Mouse (Mus musculus) adrenal gland, adult 2 months (tissue): ENCODE measurements around the gene Tada1. TPM values are rescaled to one million over a fixed set of nuclear protein-coding genes. Genes with fewer than 3 reads are reported as not detected.
A peak's percentile ranks its signal among the peaks of the same experiment; 100 is the strongest.

Experiments used
- DNase-seq: peaks from one replicate; pipeline ENCODE4 v3.0.0; 2021
- long read RNA-seq: library from polyadenylated mRNA; stranded (forward); transcript quantifications from one replicate; pipeline ENCODE4 v2.0.0, GENCODE M21; 2021
- polyA plus RNA-seq: library from polyadenylated mRNA; depleted of rRNA; stranded (reverse); fragments of >200 nt; gene quantifications from 2 replicates; pipeline ENCODE4 v1.2.3, GENCODE M21; 2012; rRNA removed
- total RNA-seq, 2 experiments: library from RNA; stranded (reverse); gene quantifications; 2 replicates each; pipeline ENCODE4 v1.2.3; 2021

Gene Tada1
- total RNA-seq: 10 to 100 TPM; 16.6 to 19.3 TPM
- polyA plus RNA-seq: 7.3 and 11.1 TPM in 2 replicates
- long read RNA-seq, transcript Tada1-201 (8 exons, 2,215 nt): major isoform, 20 of 31 reads
- long read RNA-seq, partial matches to known transcripts: 0 of 31 reads
- long read RNA-seq, other reads (novel, unspliced or antisense): 11 of 31 reads

- DNase-seq: peak; percentile 95
Observed at GRCm38 (mm10) chr1:166379013-166379629, at the start of gene Tada1. Gene Tada1 (plus strand): TSS chr1:166379097.

DNA sequence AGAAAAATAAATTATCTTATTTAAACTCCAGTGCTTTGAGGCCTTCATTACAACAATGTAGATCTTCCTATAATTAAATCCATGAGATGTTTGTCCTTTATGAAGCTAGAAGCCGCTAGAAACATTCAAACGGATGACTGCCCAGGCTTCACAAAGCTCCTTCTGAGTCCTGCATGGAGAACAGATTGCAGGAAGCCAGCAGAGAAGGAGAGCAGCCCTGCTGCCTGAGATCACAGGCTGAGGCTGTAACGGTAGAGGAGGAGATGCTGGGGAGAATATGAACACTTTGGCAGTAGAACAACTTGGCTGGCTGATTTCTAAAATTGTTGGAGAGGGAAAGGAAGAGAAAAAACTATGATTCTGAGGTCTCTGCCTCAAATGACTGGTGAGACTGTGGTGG, 48.1 kb upstream of the Tada1 start:
- DNase-seq: no peak

GRCm38 (mm10) chr1:166339110-166339509, 39.8 kb upstream of the Tada1 start:
- peak; percentile 22 for DNase-seq

DNA sequence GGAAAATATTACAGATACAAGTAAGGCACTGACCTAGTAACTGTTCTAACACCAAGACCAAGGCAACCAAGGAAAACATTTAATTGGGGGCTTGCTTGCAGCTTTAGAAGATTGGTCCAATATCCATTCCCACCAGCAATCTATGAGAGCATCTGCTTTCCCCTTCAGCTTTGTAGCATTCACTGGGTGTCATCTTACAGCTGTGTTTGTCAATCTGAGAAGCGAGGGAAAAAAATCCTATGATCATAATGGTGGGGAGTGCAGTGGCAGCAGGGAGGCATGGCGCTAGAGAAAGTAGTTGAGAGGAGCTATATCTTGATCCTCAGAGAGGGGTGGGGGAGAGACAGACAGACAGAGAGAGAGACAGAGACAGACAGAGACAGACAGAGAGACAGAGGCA, 36.8 kb upstream of the Tada1 start:
- no peak for DNase-seq

DNA sequence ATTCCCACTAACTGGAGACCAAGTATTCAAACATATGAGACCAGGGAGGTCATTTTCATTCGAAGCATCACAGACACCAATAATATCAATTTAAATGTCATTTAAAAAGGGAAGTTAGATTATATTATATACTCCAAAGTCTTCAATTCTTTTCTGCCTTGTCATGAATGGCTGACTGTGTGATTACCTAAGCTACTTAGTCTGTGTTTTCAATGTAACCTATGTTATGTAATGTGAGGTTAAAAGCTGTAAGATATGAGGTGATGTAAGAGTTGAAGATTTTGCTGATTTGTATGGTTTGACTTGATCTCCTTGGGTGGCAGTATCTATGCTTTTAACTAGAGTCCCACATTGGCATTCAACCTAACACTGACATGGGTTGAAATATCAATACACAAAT, 36.4 kb upstream of the Tada1 start:
- no peak for DNase-seq

DNA sequence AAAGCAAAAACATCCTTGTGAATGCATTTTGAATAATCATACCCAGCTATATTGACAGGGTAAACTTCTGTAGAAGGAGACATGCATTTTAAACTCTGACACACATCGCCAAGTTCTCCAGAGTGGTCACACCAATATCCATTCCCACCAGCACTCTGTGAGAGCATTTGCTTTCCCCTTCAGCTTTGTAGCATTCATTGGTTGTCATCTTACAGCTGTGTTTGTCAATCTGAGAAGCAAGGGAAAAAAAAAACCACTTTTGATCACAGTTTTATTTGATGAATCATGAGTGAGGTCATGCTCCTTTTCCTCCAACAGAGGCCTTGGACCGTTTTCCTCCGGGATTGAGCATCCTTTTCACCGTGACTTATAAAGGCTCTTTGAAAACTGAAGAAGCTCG, 35.3 kb upstream of the Tada1 start:
- DNase-seq: no peak

- no peak for DNase-seq
Observed at GRCm38 (mm10) chr1:166344300-166345077, 34.4 kb upstream of the Tada1 start.

GRCm38 (mm10) chr1:166345602-166346001, 33.3 kb upstream of the Tada1 start:
- DNase-seq: no peak

GRCm38 (mm10) chr1:166346906-166347305, 32.0 kb upstream of the Tada1 start:
- DNase-seq: no peak

DNA sequence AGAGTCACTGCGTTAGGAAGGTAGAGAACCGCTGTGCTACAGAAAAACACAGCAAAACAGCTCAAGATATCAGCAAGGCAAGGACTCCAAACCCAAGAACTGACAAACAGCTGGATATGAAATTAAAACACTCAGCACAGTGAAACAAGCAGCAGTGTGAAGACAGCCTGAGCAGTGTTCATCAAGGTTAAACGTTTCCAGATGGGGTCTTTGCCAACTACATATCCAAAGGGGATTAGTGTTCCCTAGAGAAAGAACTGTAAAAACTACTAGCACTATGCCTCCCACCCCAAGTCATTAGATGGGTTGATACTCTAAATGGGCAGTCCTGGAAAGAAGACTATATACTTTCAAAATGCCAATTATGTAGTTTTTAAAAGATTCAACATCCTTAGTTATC, 29.6 kb upstream of the Tada1 start:
- DNase-seq: no peak

DNA sequence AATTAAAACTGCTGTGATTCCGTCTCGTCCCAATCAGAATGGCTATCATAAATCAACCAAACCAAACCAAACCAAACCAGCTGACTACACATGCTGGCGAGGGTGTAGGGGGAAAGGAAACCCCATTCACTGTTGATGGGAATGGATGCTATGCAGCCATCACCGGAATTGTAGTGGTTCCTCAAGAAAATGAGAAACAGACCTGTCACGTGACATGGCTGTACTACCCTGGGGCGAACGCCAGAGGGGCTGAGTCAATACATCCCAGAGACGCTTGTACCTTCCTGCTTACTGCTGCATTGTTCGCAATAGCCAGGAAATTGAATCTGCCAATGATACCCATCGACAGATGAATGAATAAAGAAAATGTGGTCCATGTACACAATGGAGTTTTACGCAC, 29.1 kb upstream of the Tada1 start:
- no peak for DNase-seq

DNA sequence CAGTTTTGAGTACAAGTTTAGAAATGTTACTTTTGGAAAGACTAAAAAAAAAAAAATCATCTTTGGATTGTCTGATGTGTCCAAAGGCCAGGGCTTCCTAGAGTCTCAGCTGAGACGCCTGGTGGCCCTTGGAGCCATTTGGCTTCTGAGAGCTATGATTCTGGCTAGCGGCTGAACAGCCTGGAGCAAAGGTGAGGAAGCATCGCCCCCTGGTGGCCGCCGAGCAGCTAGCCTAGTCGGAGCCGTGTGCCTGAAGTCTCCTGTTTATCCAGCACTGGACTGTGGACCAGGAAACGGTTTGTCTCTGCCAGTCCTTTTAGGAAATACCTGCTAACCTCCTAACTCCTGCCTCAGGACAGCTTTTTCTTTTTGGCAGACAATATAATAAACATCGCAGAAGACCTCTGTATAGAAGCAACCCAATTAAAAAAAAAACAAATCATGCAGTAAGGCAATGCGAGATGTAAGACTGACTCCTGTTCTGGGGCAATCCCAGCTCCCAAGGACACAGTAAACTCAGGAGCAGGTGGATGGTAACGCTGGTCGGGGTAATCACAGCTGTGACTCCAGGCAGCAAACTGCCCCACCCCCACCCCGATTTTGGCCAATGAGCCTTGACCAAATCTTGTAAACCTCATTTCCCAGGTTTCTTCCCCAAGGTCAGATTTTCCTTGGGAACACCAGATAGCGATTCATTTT, 18.6 kb upstream of the Tada1 start:
- peak; percentile 85 for DNase-seq

GRCm38 (mm10) chr1:166360896-166361295, 18.0 kb upstream of the Tada1 start:
- DNase-seq: no peak

DNA sequence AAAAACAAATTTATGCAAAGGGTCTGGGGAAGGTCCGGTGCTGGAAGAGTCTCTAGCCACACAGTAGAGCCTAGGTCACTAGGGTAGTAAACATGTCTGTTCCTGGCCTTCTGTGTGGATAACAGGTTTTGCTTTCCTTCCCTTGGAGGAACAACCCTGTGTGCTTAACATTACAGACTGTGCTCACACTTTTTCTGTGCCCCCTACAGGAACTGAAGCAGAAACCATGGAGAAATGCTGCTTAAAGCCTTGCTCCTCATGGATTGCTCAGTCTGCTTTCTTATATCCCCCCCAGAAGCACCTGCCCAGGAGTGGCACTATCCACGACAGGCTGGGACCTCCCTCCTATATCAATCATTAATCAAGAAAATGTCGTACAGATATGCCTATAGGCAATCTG, 17.1 kb upstream of the Tada1 start:
- no peak for DNase-seq

DNA sequence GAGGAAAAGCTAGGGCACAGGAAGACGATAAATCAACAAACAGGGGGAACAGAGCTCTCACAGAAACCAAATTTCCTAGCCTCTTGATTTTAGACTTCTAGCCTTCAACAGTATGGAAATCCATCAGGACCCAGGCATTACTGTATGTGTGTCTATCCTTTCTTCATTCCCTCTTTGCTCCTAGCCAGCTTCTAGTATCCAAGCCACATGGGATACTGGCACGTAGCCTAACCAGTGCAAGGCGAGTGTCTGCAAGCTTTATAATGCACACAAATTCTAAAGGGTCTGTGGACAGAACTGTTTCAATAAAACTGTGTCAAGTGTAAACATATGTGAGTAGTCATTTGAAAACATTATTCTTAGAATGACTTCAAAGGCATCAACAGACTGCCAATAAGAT, 16.2 kb upstream of the Tada1 start:
- DNase-seq: no peak

DNA sequence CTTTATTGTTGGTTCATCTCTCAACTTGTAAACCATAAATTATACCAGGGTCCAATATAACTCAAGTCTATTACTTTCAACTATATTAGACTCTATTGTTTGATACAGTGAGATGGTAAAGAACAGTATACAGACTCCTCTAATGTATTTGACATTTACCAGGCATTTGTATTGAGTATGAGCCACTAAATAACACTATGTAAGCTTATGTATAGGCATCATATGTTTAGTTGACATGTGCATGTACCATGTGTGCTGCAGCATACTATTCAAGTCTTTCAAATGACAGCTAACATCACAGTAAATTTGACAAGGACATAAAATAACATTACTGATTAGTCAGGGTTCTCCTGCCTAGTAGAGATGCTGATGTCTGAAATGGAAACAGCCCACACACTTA, 15.8 kb upstream of the Tada1 start:
- DNase-seq: no peak

DNA sequence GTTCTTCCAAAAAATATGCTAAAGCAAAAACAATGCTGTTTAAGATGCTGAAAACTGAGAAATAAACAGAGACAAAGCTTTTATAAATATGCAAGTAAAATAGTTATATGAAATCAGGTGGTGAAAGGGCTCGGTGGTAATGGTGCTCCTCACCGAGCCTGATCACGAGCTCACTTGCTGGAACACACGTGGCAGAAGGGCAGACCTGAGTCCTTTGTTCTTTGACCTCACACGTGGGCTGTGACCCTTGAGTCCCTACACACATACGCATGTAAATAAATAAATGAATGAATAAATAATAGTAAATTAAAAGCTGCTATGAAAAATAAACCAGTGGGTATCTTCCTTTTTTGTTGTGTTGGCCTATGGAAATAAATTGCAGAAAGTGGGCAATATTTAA, 1.7 kb upstream of the Tada1 start:
- DNase-seq: no peak

GRCm38 (mm10) chr1:166378431-166379012, 375 bp upstream of the Tada1 start:
- DNase-seq: no peak

DNA sequence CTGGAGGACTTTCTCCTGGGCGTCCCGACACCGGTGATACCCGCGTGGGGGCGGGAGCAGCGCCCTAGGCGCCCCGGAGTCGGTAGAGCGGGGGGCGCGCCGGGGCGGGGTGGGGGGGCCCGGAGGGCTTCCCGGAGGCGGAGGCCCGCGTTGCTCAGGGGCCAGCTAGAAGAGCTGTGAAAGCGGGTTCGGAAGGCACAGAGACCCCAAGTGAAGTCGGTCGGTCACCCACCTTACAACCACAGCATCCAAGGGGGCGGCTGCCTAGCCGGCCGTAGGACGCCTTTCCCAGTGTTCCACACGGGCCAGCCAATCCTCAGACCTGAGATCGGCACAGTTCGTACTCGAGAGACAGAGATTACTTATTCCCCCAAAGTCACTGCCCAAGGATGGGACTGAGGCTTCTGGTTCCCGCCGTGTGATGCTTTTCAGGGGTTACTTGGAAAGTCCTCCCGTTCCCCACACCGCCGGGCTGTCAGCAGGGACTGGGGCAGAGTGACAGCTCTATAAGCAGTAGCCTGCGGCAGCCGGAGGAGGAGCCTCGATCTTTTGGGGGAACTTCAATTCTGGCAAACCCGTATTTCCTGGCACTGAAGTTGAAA, 834 bp downstream of the Tada1 start:
- peak; percentile 76 for DNase-seq

DNA sequence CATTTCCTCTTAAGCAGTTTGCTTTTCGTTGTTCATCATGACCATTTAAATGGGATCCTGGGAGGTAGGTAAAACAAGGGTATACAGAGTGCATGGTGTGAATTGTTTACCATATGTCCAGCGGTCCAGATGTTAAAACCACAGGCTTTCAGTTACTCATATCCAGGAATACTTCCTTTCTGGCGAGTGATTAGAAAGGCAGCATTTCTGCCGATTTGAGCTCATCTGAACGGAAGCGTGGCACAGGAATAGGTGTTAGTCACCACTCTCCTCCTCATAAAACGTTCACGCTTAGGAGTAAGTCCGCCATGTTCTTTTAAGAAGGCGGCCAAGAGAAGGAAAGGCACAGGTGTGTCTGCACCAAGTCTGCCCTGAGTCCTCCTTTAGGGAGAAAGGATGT, 2.4 kb downstream of the Tada1 start:
- DNase-seq: no peak

DNA sequence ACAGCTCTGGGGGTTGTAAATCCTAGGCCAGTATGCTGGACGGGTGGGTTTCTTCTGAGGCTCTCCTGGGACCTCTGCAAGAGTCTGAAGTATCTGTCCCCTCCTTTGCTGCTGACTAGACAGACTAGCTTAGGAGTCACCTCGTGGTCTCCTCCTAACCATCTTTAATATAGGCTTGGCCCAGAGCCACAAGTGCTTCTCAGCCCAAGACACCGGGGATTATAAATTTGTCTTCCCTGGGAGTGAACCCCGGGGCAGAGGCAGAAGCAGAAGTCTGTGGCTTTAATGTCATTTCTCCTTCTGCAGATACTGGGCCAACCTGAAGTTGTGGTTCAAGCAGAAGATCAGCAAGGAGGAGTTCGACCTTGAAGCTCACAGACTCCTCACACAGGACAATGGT, 2.9 kb downstream of the Tada1 start:
- no peak for DNase-seq

DNA sequence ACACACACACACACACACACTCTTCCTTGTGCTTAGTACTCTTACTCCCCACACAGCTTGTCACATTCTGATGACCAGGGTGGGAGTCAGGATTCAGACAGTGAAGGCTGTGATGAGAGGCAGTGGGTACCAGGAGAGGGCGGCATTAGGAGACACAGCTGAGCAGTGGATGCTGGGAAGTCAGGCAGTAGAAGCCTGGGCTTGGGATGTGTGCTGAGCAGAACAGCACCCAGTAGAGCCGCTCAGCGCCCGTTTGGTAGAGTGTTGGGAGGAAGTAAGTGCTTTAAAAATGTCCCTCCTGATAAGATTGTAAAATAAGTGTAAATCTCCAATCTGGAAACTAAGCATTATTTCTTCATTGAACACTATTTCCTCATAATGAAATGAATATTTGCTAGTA, 3.7 kb downstream of the Tada1 start:
- DNase-seq: no peak
